Mouse (Mus musculus) layer of hippocampus, postnatal 10 days (tissue): ENCODE measurements around the gene Smad5. TPM values are rescaled to one million over a fixed set of nuclear protein-coding genes. Genes with fewer than 3 reads are reported as not detected.

Experiments used
- DNase-seq, 2 experiments: peaks; one replicate each; pipeline ENCODE4 v3.0.0; 2021; ENCODE audit warnings: low spot score in 2 of 2
- total RNA-seq, 2 experiments: library from RNA; stranded (reverse); gene quantifications; 2 replicates each; pipeline ENCODE4 v1.2.3; 2021

Smad5 gene
- total RNA-seq, 2 experiments from 2014 or later: 29.0 to 32.8 TPM

GRCm38 (mm10) chr13:56700981-56701380 lies 1.8 kb upstream of the Smad5 start:
- no peak for DNase-seq

- DNase-seq: no peak
Measured at GRCm38 (mm10) chr13:56701924-56702323, 886 bp upstream of the Smad5 start.

DNA sequence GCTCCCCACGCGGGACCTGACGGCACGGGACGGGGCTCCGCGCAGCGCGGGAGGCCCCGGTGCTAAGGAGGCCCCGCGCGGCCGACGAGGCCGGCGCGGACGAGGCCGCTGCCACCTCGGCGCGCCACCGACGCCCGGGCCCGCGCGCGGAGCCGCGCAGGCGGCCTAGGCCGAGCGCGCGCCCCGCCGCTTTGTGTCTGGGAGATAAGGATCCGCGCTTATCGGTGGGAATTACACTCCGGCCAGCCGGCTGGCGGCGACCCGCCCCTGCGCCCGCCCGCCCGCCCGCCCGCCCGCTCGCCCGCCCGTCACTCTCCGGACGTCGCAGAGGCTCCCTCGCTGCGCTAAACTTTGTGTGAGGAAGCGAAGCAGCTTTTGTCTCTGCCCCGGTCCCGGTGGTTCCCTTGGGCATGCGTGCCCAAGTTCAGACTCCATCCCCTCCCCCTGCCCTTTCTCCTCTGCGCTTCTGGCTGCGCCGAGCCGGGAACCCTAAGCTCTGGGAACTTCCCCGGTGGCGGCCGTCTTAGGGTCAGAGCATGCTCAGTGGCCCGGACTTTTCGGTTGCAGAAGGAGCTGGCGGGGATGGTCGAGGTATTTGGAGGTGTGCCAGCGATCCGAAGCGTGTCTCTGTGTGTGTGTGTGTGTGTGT lies 536 bp downstream of the Smad5 start:
- peak; percentile 60 to 71 for DNase-seq

DNA sequence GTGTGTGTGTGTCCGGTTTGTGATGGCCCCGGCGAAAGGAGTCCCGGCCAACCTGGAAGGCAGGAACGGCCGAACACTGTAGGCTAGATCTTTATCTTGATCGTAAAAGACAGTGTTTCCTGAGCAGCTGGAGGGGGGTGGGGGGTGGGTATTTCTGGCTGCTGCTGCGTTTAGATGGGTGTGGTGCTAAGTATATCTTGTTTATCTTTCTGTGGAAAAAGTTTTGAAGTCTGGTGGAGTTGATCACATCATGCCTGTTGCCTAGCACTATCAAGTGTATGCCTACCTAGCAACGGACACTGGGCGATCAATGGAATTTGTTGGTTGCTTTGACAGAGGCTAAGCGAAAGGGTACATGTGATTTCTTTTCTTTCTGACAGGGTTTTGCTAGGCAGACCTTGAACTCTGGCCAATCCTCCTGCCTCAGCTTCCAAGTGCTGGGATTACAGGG lies 1.1 kb downstream of the Smad5 start:
- DNase-seq: no peak

- DNase-seq: no peak
Measured at GRCm38 (mm10) chr13:56704596-56704995, 1.8 kb downstream of the Smad5 start.

DNA sequence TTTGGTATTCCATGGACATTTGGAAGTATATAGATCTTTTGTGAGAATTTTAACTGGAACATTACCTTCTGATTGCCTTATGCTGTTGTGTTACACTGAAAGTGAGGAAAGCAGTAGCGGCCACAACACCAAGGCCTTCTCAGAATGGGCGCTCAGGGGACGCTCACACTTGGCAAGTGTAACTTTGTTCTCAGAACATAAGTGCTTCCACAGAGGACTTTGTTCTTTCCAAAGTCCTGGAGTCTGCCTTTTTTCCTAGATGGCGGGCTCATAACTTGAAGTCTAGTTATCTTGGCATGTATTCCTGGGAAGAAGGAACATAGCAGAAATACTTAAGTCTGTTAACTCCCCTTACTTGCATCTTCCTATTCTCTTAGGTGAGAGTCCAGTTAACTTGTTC lies 4.3 kb downstream of the Smad5 start:
- DNase-seq: no peak

GRCm38 (mm10) chr13:56707606-56708005 lies 4.8 kb downstream of the Smad5 start:
- DNase-seq: no peak

GRCm38 (mm10) chr13:56710620-56711019 lies 7.8 kb downstream of the Smad5 start:
- no peak for DNase-seq

- no peak for DNase-seq
Measured at GRCm38 (mm10) chr13:56712221-56712620, 9.4 kb downstream of the Smad5 start.

DNA sequence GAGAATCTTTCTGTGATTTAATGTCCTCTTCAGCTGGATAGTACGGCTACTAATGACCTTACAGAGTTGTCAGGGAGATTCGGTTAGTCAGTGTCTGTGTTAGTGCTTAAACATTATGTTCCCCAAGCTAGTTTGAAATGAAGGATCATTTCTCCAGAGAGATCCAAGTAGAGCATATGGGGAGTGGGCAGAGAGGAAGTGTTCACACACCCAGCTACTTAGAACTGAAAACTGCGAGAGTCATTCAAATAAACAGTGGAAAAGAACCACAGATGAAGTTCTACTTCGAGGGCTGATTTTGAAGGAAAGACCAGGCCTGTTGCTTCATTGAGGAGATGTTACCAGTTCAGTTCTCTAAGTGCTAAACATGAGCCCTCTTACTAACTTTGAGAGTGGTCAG lies 23.7 kb downstream of the Smad5 start:
- DNase-seq: no peak

GRCm38 (mm10) chr13:56729046-56729445 lies 26.2 kb downstream of the Smad5 start:
- DNase-seq: no peak

DNA sequence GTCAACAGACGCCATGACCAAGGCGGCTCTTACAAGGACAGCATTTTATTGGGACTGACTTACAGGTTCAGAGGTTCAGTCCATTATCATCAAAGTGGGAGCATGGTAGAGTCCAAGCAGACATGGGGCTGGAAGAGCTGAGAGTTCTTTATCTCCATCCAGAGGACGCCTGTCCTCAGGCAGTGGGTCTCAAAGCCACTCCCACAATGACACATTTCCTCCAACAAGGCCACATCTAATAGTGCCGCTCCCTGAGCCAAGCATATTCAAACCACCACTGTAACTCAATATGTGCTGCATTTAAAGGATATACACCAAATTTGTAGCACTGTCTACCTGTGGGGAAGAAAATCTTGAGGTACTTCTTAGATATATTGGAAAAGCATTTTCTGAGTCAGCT lies 31.8 kb downstream of the Smad5 start:
- no peak for DNase-seq

GRCm38 (mm10) chr13:56735212-56735875 lies 32.5 kb downstream of the Smad5 start:
- peak; percentile 36 to 51 for DNase-seq

- no peak for DNase-seq
Measured at GRCm38 (mm10) chr13:56739556-56739955, 36.7 kb downstream of the Smad5 start.

- DNase-seq: no peak
Measured at GRCm38 (mm10) chr13:56740496-56740895, 37.7 kb downstream of the Smad5 start.

GRCm38 (mm10) chr13:56741691-56742090 lies 38.9 kb downstream of the Smad5 start:
- no peak for DNase-seq

DNA sequence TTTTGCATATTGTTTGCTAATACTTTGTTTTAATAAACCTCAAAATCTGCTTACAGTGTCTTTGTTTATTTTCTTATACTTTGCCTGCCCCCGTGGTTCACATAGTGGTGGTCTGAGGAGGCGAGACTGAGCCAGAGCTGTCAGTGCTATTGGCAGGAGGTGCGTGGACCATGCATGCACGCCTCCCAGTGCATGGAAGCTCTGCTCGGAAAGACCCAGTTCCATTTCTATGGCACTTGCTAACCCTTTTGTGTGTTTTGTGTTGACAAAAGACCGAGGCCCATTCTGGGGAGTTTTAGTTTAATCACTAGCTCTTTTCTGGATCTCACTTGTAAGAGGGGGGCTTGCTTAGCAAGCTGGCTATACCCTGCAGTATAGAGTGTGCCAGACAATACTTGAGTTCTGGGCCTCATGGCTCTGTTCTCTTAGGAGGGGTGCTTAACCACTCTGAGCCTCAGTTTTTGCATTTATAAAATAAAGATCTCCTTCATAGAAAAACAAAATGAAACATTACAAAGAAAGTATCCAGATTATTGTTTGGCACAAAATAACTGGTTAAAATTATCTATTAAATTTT lies 39.6 kb downstream of the Smad5 start:
- DNase-seq: no peak

DNA sequence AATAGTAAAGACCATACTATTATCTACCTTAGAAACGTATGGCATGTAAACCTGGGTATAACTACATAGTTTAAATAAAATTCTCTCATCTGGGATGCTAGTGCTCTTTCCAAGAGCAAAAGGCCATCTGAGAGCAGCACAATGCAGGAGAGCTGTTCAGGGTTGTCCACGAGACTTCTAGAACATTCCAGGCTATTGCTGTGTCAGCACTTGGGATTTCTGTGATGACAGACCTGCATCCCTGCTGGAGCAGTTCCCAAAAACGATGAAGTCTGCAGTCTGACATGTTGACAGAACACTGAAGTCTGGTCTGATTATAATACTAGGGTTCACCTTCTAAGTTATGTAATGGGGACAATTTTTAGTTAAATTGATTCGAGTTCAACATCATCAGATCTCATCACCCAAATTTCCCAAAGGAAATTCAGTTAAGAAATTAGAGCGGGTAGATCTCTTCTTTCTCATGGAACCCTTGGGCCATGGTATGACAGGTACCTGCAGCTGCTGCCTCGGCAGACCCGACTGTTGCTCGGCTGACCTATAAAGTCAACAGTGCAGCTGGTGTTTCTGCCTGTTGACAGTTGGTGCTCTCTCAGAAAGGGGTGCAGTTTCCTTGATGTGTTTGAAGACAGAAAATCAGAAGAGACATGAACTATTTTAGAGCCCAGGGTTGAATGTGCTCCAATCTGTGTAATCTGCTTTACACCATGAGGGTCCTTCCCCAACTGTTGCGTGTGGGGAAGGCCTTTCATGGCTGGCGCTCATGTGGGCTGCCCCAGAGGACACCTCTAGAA lies 44.1 kb downstream of the Smad5 start:
- no peak for DNase-seq

DNA sequence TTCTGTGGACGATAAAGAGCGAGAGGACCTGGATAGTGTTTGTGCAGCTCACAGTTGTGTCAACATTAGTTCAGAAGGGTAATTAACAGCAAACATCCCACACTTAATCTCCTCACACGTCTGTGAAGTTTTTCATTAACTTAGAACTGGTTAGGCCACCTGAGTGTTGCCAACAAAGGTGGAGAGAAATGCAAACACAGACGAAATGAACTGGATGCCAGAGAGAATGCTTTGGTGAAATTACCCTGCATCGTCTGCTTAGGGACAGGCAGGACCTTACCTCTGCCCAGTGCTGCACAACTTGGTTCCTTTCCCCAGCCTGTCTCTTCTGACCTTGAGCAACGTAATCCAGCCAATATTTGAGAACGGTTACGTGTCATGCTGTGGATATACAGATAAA lies 44.7 kb downstream of the Smad5 start:
- no peak for DNase-seq

- no peak for DNase-seq
Measured at GRCm38 (mm10) chr13:56749377-56749776, 46.6 kb downstream of the Smad5 start.

GRCm38 (mm10) chr13:56751774-56752173 lies 49.0 kb downstream of the Smad5 start:
- no peak for DNase-seq
